Mouse (Mus musculus) cerebellum, adult 2 months (tissue): ENCODE data around the gene Polr2j. TPM values are rescaled to one million over a fixed set of nuclear protein-coding genes. Genes with fewer than 3 reads are reported as not detected.
"Not testable (repeated sequence)": the region's sequence is repeated elsewhere in the genome, so short reads cannot be mapped to it uniquely, and the experiment has no call there.

Experiments
- DNase-seq, 2 experiments: peaks; one replicate each; pipeline ENCODE4 v3.0.0; 2021
- H3K27ac ChIP-seq: fragments of 200-500 bp; 2 replicates; pipeline ENCODE4 v1.5.1; 2012; ENCODE audit warnings: low read length, control low read depth, inconsistent platforms; ENCODE audit not compliant: insufficient read depth
- H3K27me3 ChIP-seq: fragments of 200-500 bp; 2 replicates; pipeline ENCODE4 v1.6.1; 2012; ENCODE audit warnings: inconsistent platforms, mild to moderate bottlenecking, low read length, moderate library complexity; ENCODE audit not compliant: control insufficient read depth, insufficient read depth
- H3K4me1 ChIP-seq: fragments of 200-500 bp; 2 replicates; pipeline ENCODE4 v1.6.1; 2011; ENCODE audit warnings: low read length; ENCODE audit not compliant: control insufficient read depth, insufficient read depth
- H3K4me3 ChIP-seq: fragments of 200-500 bp; replicated peaks from 2 replicates; pipeline ENCODE3; 2011; ENCODE audit warnings: mild to moderate bottlenecking, low read depth, low read length, control low read depth; ENCODE audit not compliant: insufficient read depth
- CTCF ChIP-seq: fragments of 200-500 bp; IDR thresholded peaks from 2 replicates; pipeline ENCODE4 v1.5.1; 2011; ENCODE audit warnings: low read depth, mild to moderate bottlenecking, control low read depth, low read length, moderate library complexity, borderline replicate concordance; ENCODE audit not compliant: insufficient read depth
- POLR2A ChIP-seq: fragments of 200-500 bp; IDR thresholded peaks from 2 replicates; pipeline ENCODE4 v1.6.1; 2011; ENCODE audit warnings: low read length, control low read depth, borderline replicate concordance; ENCODE audit not compliant: insufficient read depth
- WGBS: fragments of 180-500 bp; shearing (Covaris S2); methylation state at CpG from one replicate; pipeline ENCODE4 v1.1.7; 2018; 5-methylcytosine and 5-hydroxymethylcytosine counted together
- polyA plus RNA-seq: library from polyadenylated mRNA; depleted of rRNA; stranded (reverse); fragments of >200 nt; gene quantifications from 2 replicates; pipeline ENCODE4 v1.2.3, GENCODE M21; 2012

The Polr2j gene
- polyA plus RNA-seq, 1 experiment: 123 TPM

GRCm38 (mm10) chr5:136094249-136095010 is 22.0 kb upstream of the Polr2j start:
- no peak for DNase-seq
- no peak overlapping the region for H3K4me3 ChIP-seq
- no peaks in the 10 kb centered on the region for H3K27me3 ChIP-seq
- WGBS: 40% methylated on average over 8 of the region's 8 CpGs
- TF ChIP-seq POLR2A (no peak), CTCF (no peak)
- H3K4me1 ChIP-seq: no peaks in the 10 kb centered on the region
- H3K27ac ChIP-seq: no peak overlapping the region

GRCm38 (mm10) chr5:136095089-136095488 is 21.3 kb upstream of the Polr2j start:
- H3K27me3 ChIP-seq: no peaks in the 10 kb centered on the region
- no peak for DNase-seq
- TF ChIP-seq CTCF (no peak), POLR2A (no peak)
- H3K27ac ChIP-seq: no peak overlapping the region
- H3K4me1 ChIP-seq: no peaks in the 10 kb centered on the region
- WGBS: 58% methylated on average over 7 of the region's 7 CpGs
- H3K4me3 ChIP-seq: no peak overlapping the region

- no peak overlapping the region for H3K27ac ChIP-seq
- TF ChIP-seq POLR2A: no peak
- TF ChIP-seq CTCF: no peak
- no peaks in the 10 kb centered on the region for H3K27me3 ChIP-seq
- H3K4me3 ChIP-seq: no peak overlapping the region
- no peaks in the 10 kb centered on the region for H3K4me1 ChIP-seq
- DNase-seq: no peak
- WGBS: 81% methylated on average over 10 of the region's 10 CpGs
These were observed 17.9 kb upstream of the Polr2j start for GRCm38 (mm10) chr5:136098536-136098935.

- Histone ChIP-seq H3K27ac (no peak overlapping the region), H3K4me3 (peak overlapping the region; percentile 49), H3K4me1 (no peaks in the 10 kb centered on the region), H3K27me3 (no peaks in the 10 kb centered on the region)
- 5% methylated on average over 41 of the region's 41 CpGs for WGBS
- TF ChIP-seq CTCF: peak; percentile 93
- peak; percentile 23; the same call in 1 of the 2 replicates for TF ChIP-seq POLR2A
- peak; percentile 77 for DNase-seq
These were observed 14.2 kb upstream of the Polr2j start for GRCm38 (mm10) chr5:136102099-136102820.

- H3K4me3 ChIP-seq: no peak overlapping the region
- DNase-seq: peak in 1 of 2 experiments; percentile 29
These were observed 11.9 kb upstream of the Polr2j start for GRCm38 (mm10) chr5:136104511-136104910.

GRCm38 (mm10) chr5:136108486-136108885 is 7.9 kb upstream of the Polr2j start:
- TF ChIP-seq CTCF: no peak
- DNase-seq: no peak
- H3K4me3 ChIP-seq: no peak overlapping the region
- no peaks in the 10 kb centered on the region for H3K27me3 ChIP-seq
- H3K4me1 ChIP-seq: no peaks in the 10 kb centered on the region
- no peak overlapping the region for H3K27ac ChIP-seq
- WGBS: 39% methylated on average over 2 of the region's 2 CpGs

More at GRCm38 (mm10) chr5:136104511-136104910, 11.9 kb upstream of the Polr2j start:
- TF ChIP-seq CTCF (peak; percentile 48), POLR2A (no peak)
- Histone ChIP-seq H3K27ac (no peak overlapping the region), H3K4me1 (no peaks in the 10 kb centered on the region), H3K27me3 (no peaks in the 10 kb centered on the region)
- WGBS: 78% methylated on average over 5 of the region's 5 CpGs

- Histone ChIP-seq H3K27me3 (no peaks in the 10 kb centered on the region), H3K4me1 (no peaks in the 10 kb centered on the region), H3K27ac (no peak overlapping the region), H3K4me3 (no peak overlapping the region)
- TF ChIP-seq CTCF (no peak), POLR2A (no peak)
- DNase-seq: no peak
- WGBS: 78% methylated on average over 3 of the region's 3 CpGs
These were observed 7.4 kb upstream of the Polr2j start for GRCm38 (mm10) chr5:136109042-136109441.

- H3K27me3 ChIP-seq, H3K27ac ChIP-seq, H3K4me1 ChIP-seq, DNase-seq, H3K4me3 ChIP-seq: not testable (repeated sequence)
- 33% methylated on average over 4 of the region's 4 CpGs for WGBS
These were observed 2.9 kb upstream of the Polr2j start for GRCm38 (mm10) chr5:136113546-136113945.
